Mouse (Mus musculus) embryonic stem cell, embryonic (primary cell): ENCODE results near the gene 4933427D14Rik.

Source experiments
- CTCF ChIA-PET, 4 experiments: fragments of 300-600 bp in 2 of 4; fragments of 350-600 bp in 2 of 4; sonication (Branson Sonifier 250); formaldehyde crosslinking; loops; one replicate each; lab custom pipeline; 2022; ENCODE audit warnings: inconsistent platforms in 2 of 4; lab: Charles Lee
- POLR2A ChIA-PET, 4 experiments: fragments of 300-600 bp in 2 of 4; fragments of 350-600 bp in 2 of 4; sonication (Branson Sonifier 250); formaldehyde crosslinking; loops; one replicate each; lab custom pipeline; 2022; ENCODE audit warnings: antibody characterized with exemption in 4 of 4, inconsistent platforms in 1 of 4; lab: Charles Lee

The 4933427D14Rik gene

DNA sequence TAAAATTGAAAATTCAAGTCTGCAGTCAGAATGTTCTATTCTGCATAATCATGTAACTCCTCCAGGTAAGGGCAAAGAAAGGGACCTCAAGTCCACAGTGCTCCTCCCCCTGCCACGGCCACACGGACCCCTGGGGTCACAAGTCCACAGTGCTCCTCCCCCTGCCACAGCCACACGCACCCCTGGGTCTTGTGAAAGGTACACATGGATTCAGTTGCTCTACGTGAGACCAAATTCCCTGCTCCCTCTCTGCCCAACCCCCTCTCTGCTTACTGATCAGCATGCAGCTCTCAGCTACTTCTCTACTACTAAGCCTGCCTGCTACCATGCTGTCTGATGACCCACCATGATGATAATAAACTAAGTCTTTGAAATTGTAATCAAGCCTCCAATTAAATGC, 37.4 kb downstream of the 4933427D14Rik start:
- ChIA-PET CTCF (no interaction called here), POLR2A (no interaction called here)

DNA sequence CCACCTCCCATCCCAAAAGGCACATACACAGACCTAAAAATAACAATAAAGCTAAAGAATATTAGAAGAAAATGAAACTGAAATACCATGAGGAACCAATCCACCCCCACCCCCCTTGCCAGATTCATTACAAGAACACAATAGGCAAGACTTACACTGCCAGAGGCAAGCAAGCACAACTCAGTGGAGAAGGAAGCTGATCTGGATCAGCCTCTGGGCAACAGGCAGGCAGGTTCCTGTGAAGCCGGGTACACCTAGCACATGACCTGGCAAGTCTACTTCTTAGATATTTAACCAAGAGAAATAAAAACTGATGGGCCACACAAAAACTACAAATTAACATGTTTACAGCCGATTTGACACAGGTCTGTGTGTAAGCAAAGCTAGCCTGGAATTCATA, 44.1 kb downstream of the 4933427D14Rik start:
- POLR2A ChIA-PET = interaction anchor here in 3 of 4 experiments (0.6 kb wide), 3 partner anchors 13 to 112 kb away, joined by 4 to 6 read pairs (median 5); no protein-coding TSS in a partner anchor
- CTCF ChIA-PET = interaction anchor here in 2 of 4 experiments (0.6 to 0.7 kb wide), 2 partner anchors 97 to 377 kb away, joined by 4 to 8 read pairs; no protein-coding TSS in a partner anchor

DNA sequence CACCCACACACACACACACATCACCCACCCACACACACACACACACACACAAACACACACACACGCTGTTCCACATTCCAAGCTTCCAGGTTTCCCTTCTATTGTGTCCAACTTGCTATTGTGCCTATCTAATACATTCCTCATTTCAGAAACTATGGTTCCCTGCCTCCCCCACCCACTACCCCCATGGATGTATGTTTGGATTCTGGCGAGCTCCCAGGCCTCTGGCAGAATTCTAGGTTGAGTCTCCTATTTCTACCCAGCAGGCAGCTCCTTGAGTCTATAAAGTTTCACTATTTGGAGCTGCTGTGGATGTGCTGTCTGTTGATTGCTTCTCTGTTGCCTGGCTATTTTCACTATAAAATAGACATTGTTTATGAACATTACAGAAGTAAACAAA, 50.6 kb downstream of the 4933427D14Rik start:
- POLR2A ChIA-PET = interaction anchor here in 1 of 4 experiments (2.1 kb wide), 1 partner anchor 12 kb away, joined by 5 read pairs; no protein-coding TSS in a partner anchor
- CTCF ChIA-PET = interaction anchor here in 3 of 4 experiments (1.2 to 2.7 kb wide), 4 partner anchors 11 to 104 kb away, joined by 3 to 8 read pairs (median 6); no protein-coding TSS in a partner anchor

DNA sequence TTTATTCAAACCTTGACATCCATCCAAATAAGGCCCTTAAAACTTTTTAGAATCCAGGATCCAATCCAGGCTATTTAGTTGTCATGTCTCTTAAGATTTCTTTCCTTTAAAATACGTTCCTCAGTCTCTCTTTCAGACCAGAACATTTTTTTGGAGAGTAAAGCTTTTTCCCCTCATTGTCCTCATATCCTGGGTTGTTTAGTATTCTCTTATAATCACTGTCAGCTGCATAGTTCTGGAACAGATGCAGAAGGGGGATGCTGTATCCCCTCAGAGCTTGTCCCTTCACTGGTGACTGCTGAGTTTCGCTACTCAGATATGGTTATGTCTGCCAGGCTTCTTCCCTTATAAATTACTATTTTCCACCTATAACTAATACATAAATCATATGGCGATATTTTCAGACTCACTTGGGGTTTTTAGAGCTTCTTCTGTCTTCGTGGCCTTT, 51.3 kb downstream of the 4933427D14Rik start:
- ChIA-PET CTCF (interaction anchor here (1.0 to 2.7 kb wide), 7 partner anchors 11 to 103 kb away, joined by 3 to 8 read pairs (median 4); no protein-coding TSS in a partner anchor), POLR2A (no interaction called here)

- POLR2A ChIA-PET = no interaction called here
- CTCF ChIA-PET = interaction anchor here (0.6 to 2.7 kb wide), 8 partner anchors 10 to 477 kb away, joined by 3 to 8 read pairs (median 4); no protein-coding TSS in a partner anchor
These were observed 51.9 kb downstream of the 4933427D14Rik start for GRCm38 (mm10) chr11:72155186-72155980.

- ChIA-PET CTCF (interaction anchor here in 1 of 4 experiments (2.2 kb wide), 1 partner anchor 68 kb away, joined by 4 read pairs; no protein-coding TSS in a partner anchor), POLR2A (no interaction called here)
These were observed 54.0 kb downstream of the 4933427D14Rik start for GRCm38 (mm10) chr11:72153122-72153862.

- CTCF ChIA-PET = interaction anchor here in 1 of 4 experiments (2.2 kb wide), 1 partner anchor 70 kb away, joined by 4 read pairs; no protein-coding TSS in a partner anchor
- POLR2A ChIA-PET = no interaction called here
These were observed 56.1 kb downstream of the 4933427D14Rik start for GRCm38 (mm10) chr11:72151120-72151519.

DNA sequence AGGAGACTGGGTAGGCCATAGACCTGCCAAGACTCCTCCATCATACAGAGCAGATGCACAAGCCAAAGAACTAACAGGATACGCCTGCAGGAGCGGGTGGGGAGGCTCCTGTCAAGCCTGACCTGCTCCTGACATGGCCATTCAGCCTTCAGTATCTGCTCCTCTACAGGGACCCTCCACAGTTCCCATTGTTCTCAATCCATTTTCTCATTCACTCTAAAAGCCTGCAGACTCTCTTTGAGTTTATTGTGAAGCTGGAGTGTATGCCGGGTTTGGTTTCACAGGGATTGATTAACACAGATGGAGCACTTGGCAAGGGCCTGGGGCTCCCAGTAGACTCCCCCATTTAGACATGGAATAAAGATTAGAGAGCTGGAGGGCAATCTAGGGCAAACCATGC, 59.3 kb downstream of the 4933427D14Rik start:
- ChIA-PET CTCF (interaction anchor here in 2 of 4 experiments (0.6 to 1.9 kb wide), 3 partner anchors 82 to 1379 kb away, joined by 3 to 17 read pairs (median 6); no protein-coding TSS in a partner anchor), POLR2A (interaction anchor here in 1 of 4 experiments (0.7 to 1.1 kb wide), 2 partner anchors 13 to 18 kb away, joined by 3 read pairs; no protein-coding TSS in a partner anchor)

DNA sequence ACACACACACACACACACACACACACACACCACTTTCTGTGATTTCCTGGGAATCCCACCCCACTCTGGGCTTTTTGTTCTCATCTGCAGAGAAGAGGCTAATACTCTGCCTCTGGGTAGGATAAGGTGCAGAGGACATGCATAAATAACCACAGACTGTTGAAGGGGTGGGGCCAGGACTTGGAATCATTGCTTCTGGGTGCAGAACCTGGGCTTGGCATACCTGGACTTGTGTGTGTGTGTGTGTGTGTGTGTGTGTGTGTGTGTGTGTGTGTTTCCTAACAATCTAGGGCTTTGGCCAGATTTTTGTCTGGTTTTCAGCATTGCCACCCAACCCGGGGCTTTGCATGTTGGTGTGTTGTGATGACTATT, 61.4 kb downstream of the 4933427D14Rik start:
- CTCF ChIA-PET = interaction anchor here (0.6 to 2.9 kb wide), 40 partner anchors 9 to 616 kb away, joined by 3 to 20 read pairs (median 4); partner anchors contain the start of genes 4933427D14Rik (in 1 of the 4), Gm43951 (in 1 of the 4), Txndc17 (in 1 of the 4) and Wscd1 (in 1 of the 4)
- POLR2A ChIA-PET = interaction anchor here in 3 of 4 experiments (0.7 to 1.6 kb wide), 5 partner anchors 10 to 94 kb away, joined by 3 to 7 read pairs (median 4); partner anchors contain the start of gene Pitpnm3 (in 1 of the 3)

GRCm38 (mm10) chr11:72145182-72145876, 61.9 kb downstream of the 4933427D14Rik start:
- ChIA-PET CTCF (interaction anchor here (0.6 to 2.9 kb wide), 48 partner anchors 9 to 617 kb away, joined by 3 to 20 read pairs (median 4); partner anchors contain the start of genes Pitpnm3 (in 2 of the 4), 4933427D14Rik (in 1 of the 4), Gm43951 (in 1 of the 4) and Txndc17 (in 1 of the 4)), POLR2A (interaction anchor here in 3 of 4 experiments (0.7 to 1.6 kb wide), 7 partner anchors 10 to 94 kb away, joined by 3 to 11 read pairs (median 5); partner anchors contain the start of gene Pitpnm3 (in 1 of the 3))

GRCm38 (mm10) chr11:72142889-72143288, 64.4 kb downstream of the 4933427D14Rik start:
- POLR2A ChIA-PET = no interaction called here
- CTCF ChIA-PET = interaction anchor here in 3 of 4 experiments (0.6 to 1.1 kb wide), 6 partner anchors 66 to 421 kb away, joined by 3 to 6 read pairs (median 3); no protein-coding TSS in a partner anchor

- ChIA-PET CTCF (no interaction called here), POLR2A (no interaction called here)
These were observed 67.1 kb downstream of the 4933427D14Rik start for GRCm38 (mm10) chr11:72140198-72140597.

GRCm38 (mm10) chr11:72136231-72136982, 70.9 kb downstream of the 4933427D14Rik start:
- CTCF ChIA-PET = interaction anchor here (0.9 to 1.5 kb wide), 6 partner anchors 8 to 293 kb away, joined by 3 to 8 read pairs (median 4); no protein-coding TSS in a partner anchor
- POLR2A ChIA-PET = interaction anchor here in 2 of 4 experiments (2.2 to 2.3 kb wide), 2 partner anchors 9 to 14 kb away, joined by 5 to 7 read pairs; no protein-coding TSS in a partner anchor

- ChIA-PET CTCF (interaction anchor here (0.9 to 1.5 kb wide), 6 partner anchors 9 to 294 kb away, joined by 3 to 8 read pairs (median 4); no protein-coding TSS in a partner anchor), POLR2A (interaction anchor here in 2 of 4 experiments (0.8 to 2.3 kb wide), 3 partner anchors 10 to 13 kb away, joined by 3 to 7 read pairs (median 5); no protein-coding TSS in a partner anchor)
These were observed 71.7 kb downstream of the 4933427D14Rik start, which contains the start of gene Pitpnm3 for GRCm38 (mm10) chr11:72135383-72136158. Gene Pitpnm3, minus strand, starts transcription at chr11:72135778.

GRCm38 (mm10) chr11:72134536-72135382, 72.5 kb downstream of the 4933427D14Rik start:
- CTCF ChIA-PET = interaction anchor here in 2 of 4 experiments (0.9 to 1.2 kb wide), 3 partner anchors 10 to 69 kb away, joined by 3 to 4 read pairs (median 3); no protein-coding TSS in a partner anchor
- POLR2A ChIA-PET = interaction anchor here in 2 of 4 experiments (0.8 to 2.2 kb wide), 2 partner anchors 10 to 13 kb away, joined by 3 to 7 read pairs; no protein-coding TSS in a partner anchor
